Mouse (Mus musculus) MEL (cell line): ENCODE measurements around the gene 0610010K14Rik. TPM values are rescaled to one million over a fixed set of nuclear protein-coding genes. Genes with fewer than 3 reads are reported as not detected.

Experiments used
- DNase-seq: peaks from one replicate; pipeline ENCODE4 v3.0.0; 2011; ENCODE audit warnings: low read depth, low spot score
- H3K27ac ChIP-seq: 2 replicates; pipeline ENCODE4 v1.5.1; 2012; ENCODE audit warnings: low read depth, mild to moderate bottlenecking, control low read depth, low read length, moderate library complexity; ENCODE audit not compliant: control insufficient read depth
- H3K27me3 ChIP-seq, 2 experiments: fragments of 150-350 bp in 1 of 2; sonication (generic) in 1 of 2; 2 replicates each; pipeline ENCODE4 v1.6.1; 2012; ENCODE audit warnings: low read length in 2 of 2, mild to moderate bottlenecking in 2 of 2, improper control_type of control experiment in 1 of 2, moderate library complexity in 1 of 2; ENCODE audit not compliant: insufficient read depth in 2 of 2, control insufficient read depth in 1 of 2
- H3K36me3 ChIP-seq, 2 experiments: 2 replicates each; pipeline ENCODE4 v1.6.1; 2012 to 2014; ENCODE audit warnings: low read length in 2 of 2, improper control_type of control experiment in 1 of 2, inconsistent platforms in 1 of 2, mild to moderate bottlenecking in 1 of 2; ENCODE audit not compliant: insufficient read depth in 2 of 2, control insufficient read depth in 1 of 2
- H3K4me1 ChIP-seq, 2 experiments: fragments of 150-350 bp in 1 of 2; sonication (generic) in 1 of 2; 2 replicates each; pipeline ENCODE4 v1.6.1; 2012; ENCODE audit warnings: low read length in 2 of 2, improper control_type of control experiment in 1 of 2, mild to moderate bottlenecking in 1 of 2; ENCODE audit not compliant: insufficient read depth in 2 of 2, control insufficient read depth in 1 of 2
- H3K4me3 ChIP-seq, 2 experiments: fragments of 150-350 bp in 1 of 2; sonication (generic) in 1 of 2; 2 replicates each; pipeline ENCODE4 v1.5.1; 2012; ENCODE audit warnings: low read depth in 2 of 2, low read length in 2 of 2, mild to moderate bottlenecking in 2 of 2, moderate library complexity in 2 of 2, control low read depth in 1 of 2, improper control_type of control experiment in 1 of 2; ENCODE audit not compliant: control insufficient read depth in 1 of 2, insufficient read depth in 1 of 2
- H3K79me2 ChIP-seq: 2 replicates; pipeline ENCODE4 v1.6.1; 2012; ENCODE audit warnings: mild to moderate bottlenecking, low read length, moderate library complexity; ENCODE audit not compliant: control insufficient read depth, poor library complexity, insufficient read depth
- H3K9ac ChIP-seq: 2 replicates; pipeline ENCODE4 v1.6.1; 2012; ENCODE audit warnings: low read depth, mild to moderate bottlenecking, control low read depth, low read length, moderate library complexity; ENCODE audit not compliant: control insufficient read depth, poor library complexity, severe bottlenecking
- H3K9me3 ChIP-seq: fragments of 150-350 bp; sonication (generic); replicated peaks from 2 replicates; pipeline ENCODE4 v1.6.1; 2012; ENCODE audit warnings: mild to moderate bottlenecking, low read length, improper control_type of control experiment, moderate library complexity; ENCODE audit not compliant: insufficient read depth
- BHLHE40 ChIP-seq: IDR thresholded peaks from 2 replicates; pipeline ENCODE4 v1.6.1; 2012; ENCODE audit warnings: low read depth, mild to moderate bottlenecking, inconsistent platforms, low read length, improper control_type of control experiment, borderline replicate concordance
- CHD2 ChIP-seq: IDR thresholded peaks from 2 replicates; pipeline ENCODE4 v1.6.1; 2011; ENCODE audit warnings: low read length, improper control_type of control experiment
- CTCF ChIP-seq, 3 experiments: IDR thresholded peaks in 2 of 3; conservative IDR thresholded peaks in 1 of 3; 2 replicates each; pipeline ENCODE4 v1.5.1; 2011 to 2012; ENCODE audit warnings: low read length in 3 of 3, low read depth in 2 of 3, mild to moderate bottlenecking in 2 of 3, improper control_type of control experiment in 1 of 3, inconsistent platforms in 1 of 3, mixed read lengths in 1 of 3, moderate library complexity in 1 of 3; ENCODE audit not compliant: control insufficient read depth in 1 of 3, insufficient read depth in 1 of 3, poor library complexity in 1 of 3, severe bottlenecking in 1 of 3
- ELF1 ChIP-seq: IDR thresholded peaks from 2 replicates; pipeline ENCODE4 v1.6.1; 2014; ENCODE audit warnings: low read depth, mild to moderate bottlenecking, inconsistent platforms, low read length, improper control_type of control experiment, moderate library complexity
- EP300 ChIP-seq, 2 experiments: IDR thresholded peaks; 2 replicates each; pipeline ENCODE4 v1.6.1; 2011; ENCODE audit warnings: improper control_type of control experiment in 2 of 2, low read length in 2 of 2, low read depth in 1 of 2, mild to moderate bottlenecking in 1 of 2
- ETS1 ChIP-seq: IDR thresholded peaks from 2 replicates; pipeline ENCODE4 v1.6.1; 2012; ENCODE audit warnings: low read depth, mild to moderate bottlenecking, inconsistent platforms, low read length, improper control_type of control experiment, moderate library complexity
- GABPA ChIP-seq: IDR thresholded peaks from 2 replicates; pipeline ENCODE4 v1.6.1; 2012; ENCODE audit warnings: low read depth, mild to moderate bottlenecking, inconsistent platforms, low read length, improper control_type of control experiment, moderate library complexity
- GATA1 ChIP-seq: IDR thresholded peaks from 2 replicates; pipeline ENCODE4 v1.6.1; 2011; ENCODE audit warnings: low read depth, low read length, improper control_type of control experiment
- HCFC1 ChIP-seq: IDR thresholded peaks from 2 replicates; pipeline ENCODE4 v1.6.1; 2012; ENCODE audit warnings: low read depth, mild to moderate bottlenecking, inconsistent platforms, low read length, improper control_type of control experiment, moderate library complexity
- JUND ChIP-seq: IDR thresholded peaks from 2 replicates; pipeline ENCODE4 v1.6.1; 2011; ENCODE audit warnings: low read depth, mild to moderate bottlenecking, improper control_type of control experiment, low read length
- MAFK ChIP-seq: IDR thresholded peaks from 2 replicates; pipeline ENCODE4 v1.6.1; 2011; ENCODE audit warnings: low read depth, mild to moderate bottlenecking, low read length, improper control_type of control experiment, borderline replicate concordance
- MAX ChIP-seq: IDR thresholded peaks from 2 replicates; pipeline ENCODE4 v1.6.1; 2011; ENCODE audit warnings: low read length, improper control_type of control experiment
- MAZ ChIP-seq: IDR thresholded peaks from 2 replicates; pipeline ENCODE4 v1.6.1; 2012; ENCODE audit warnings: low read depth, mild to moderate bottlenecking, inconsistent platforms, low read length, improper control_type of control experiment
- MEF2A ChIP-seq: IDR thresholded peaks from 2 replicates; pipeline ENCODE4 v1.6.1; 2014; ENCODE audit warnings: low read depth, mild to moderate bottlenecking, inconsistent platforms, low read length, improper control_type of control experiment; ENCODE audit not compliant: poor library complexity, insufficient replicate concordance, severe bottlenecking; ENCODE audit errors: extremely low read depth
- MXI1 ChIP-seq: IDR thresholded peaks from 2 replicates; pipeline ENCODE4 v1.6.1; 2011; ENCODE audit warnings: mild to moderate bottlenecking, low read depth, low read length, improper control_type of control experiment
- MYC ChIP-seq: IDR thresholded peaks from 2 replicates; pipeline ENCODE4 v1.6.1; 2011; ENCODE audit warnings: low read depth, mild to moderate bottlenecking, low read length, improper control_type of control experiment, moderate library complexity
- NELFE ChIP-seq: IDR thresholded peaks from 2 replicates; pipeline ENCODE4 v1.6.1; 2011; ENCODE audit warnings: low read depth, low read length, improper control_type of control experiment
- POLR2A ChIP-seq, 2 experiments: IDR thresholded peaks; 2 replicates each; pipeline ENCODE4 v1.6.1; 2011 to 2012; ENCODE audit warnings: low read length in 2 of 2, mild to moderate bottlenecking in 2 of 2, control low read depth in 1 of 2, improper control_type of control experiment in 1 of 2, low read depth in 1 of 2, moderate library complexity in 1 of 2; ENCODE audit not compliant: control insufficient read depth in 1 of 2, insufficient read depth in 1 of 2, poor library complexity in 1 of 2
- POLR2AphosphoS2 ChIP-seq: IDR thresholded peaks from 2 replicates; pipeline ENCODE4 v1.6.1; 2011; ENCODE audit warnings: low read length, improper control_type of control experiment
- POLR2AphosphoS5 ChIP-seq: IDR thresholded peaks from 2 replicates; pipeline ENCODE4 v1.6.1; 2012; ENCODE audit warnings: low read depth, borderline replicate concordance, mild to moderate bottlenecking, inconsistent platforms, low read length, moderate library complexity, mixed read lengths
- RAD21 ChIP-seq: IDR thresholded peaks from 2 replicates; pipeline ENCODE4 v1.6.1; 2011; ENCODE audit warnings: mild to moderate bottlenecking, low read depth, low read length, improper control_type of control experiment
- RCOR1 ChIP-seq: IDR thresholded peaks from 2 replicates; pipeline ENCODE4 v1.6.1; 2012; ENCODE audit warnings: low read depth, mild to moderate bottlenecking, inconsistent platforms, low read length, improper control_type of control experiment
- SIN3A ChIP-seq: IDR thresholded peaks from 2 replicates; pipeline ENCODE4 v1.6.1; 2012; ENCODE audit warnings: low read length, improper control_type of control experiment, inconsistent platforms
- UBTF ChIP-seq: IDR thresholded peaks from 2 replicates; pipeline ENCODE4 v1.6.1; 2012; ENCODE audit warnings: low read depth, mild to moderate bottlenecking, inconsistent platforms, low read length, improper control_type of control experiment, moderate library complexity, borderline replicate concordance; ENCODE audit not compliant: insufficient read depth
- USF1 ChIP-seq: IDR thresholded peaks from 2 replicates; pipeline ENCODE4 v1.6.1; 2014; ENCODE audit warnings: low read depth, mild to moderate bottlenecking, inconsistent platforms, low read length, improper control_type of control experiment, moderate library complexity
- ZKSCAN1 ChIP-seq: IDR thresholded peaks from 2 replicates; pipeline ENCODE4 v1.6.1; 2012; ENCODE audit warnings: low read depth, mild to moderate bottlenecking, inconsistent platforms, low read length, improper control_type of control experiment, moderate library complexity
- ZMIZ1 ChIP-seq: IDR thresholded peaks from 2 replicates; pipeline ENCODE4 v1.6.1; 2012; ENCODE audit warnings: low read depth, mild to moderate bottlenecking, inconsistent platforms, low read length, improper control_type of control experiment, moderate library complexity
- ZNF384 ChIP-seq: IDR thresholded peaks from 2 replicates; pipeline ENCODE4 v1.6.1; 2012; ENCODE audit warnings: low read depth, mild to moderate bottlenecking, inconsistent platforms, low read length, improper control_type of control experiment
- polyA plus RNA-seq, 2 experiments: library from polyadenylated mRNA; stranded (reverse) in 1 of 2; unstranded in 1 of 2; fragments of >175 nt in 1 of 2; fragments of >200 nt in 1 of 2; gene quantifications; 2 replicates each; pipeline versions ENCODE4 v1.2.1 to v1.2.4; 2012; ENCODE audit warnings: low replicate concordance in 2 of 2, low read depth in 1 of 2; ENCODE audit not compliant: insufficient read length in 2 of 2, insufficient read depth in 1 of 2, missing spikeins in 1 of 2
- total RNA-seq: library from RNA; depleted of rRNA; stranded (reverse); fragments of 300-350 nt; gene quantifications from 2 replicates; pipeline ENCODE4 v1.2.3, GENCODE M21; 2012

Gene 0610010K14Rik
- total and polyA plus RNA-seq, 3 experiments: 60.4 to 189 TPM; not detected in 1

DNA sequence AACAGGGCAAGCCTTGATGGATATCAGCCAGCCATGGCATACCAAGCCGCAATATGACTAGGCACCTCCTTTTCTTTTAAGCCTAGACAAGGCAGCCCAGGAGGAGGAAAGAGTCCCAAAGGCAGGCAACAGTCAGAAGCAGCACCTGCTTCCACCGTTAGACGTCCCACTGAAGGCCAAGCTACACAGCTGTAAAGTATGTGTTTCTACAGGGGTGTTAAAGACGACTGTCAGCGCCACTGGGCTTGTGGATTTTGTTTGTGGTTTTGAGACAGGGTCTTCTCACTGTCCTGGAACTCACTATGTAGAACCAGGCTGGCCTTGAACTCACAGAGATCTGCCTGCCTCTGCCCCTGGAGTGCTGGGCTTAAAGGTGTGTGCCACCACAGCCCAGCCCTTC, 48.0 kb upstream of the 0610010K14Rik start:
- Histone ChIP-seq H3K4me3 (no peak overlapping the region), H3K79me2 (no peaks in the 10 kb centered on the region), H3K9me3 (no peaks in the 10 kb centered on the region), H3K27me3 (peaks cover 12 to 13% of the 10 kb centered on the region in 2 experiments), H3K4me1 (no peaks in the 10 kb centered on the region), H3K9ac (no peak overlapping the region), H3K27ac (no peak overlapping the region)
- DNase-seq: no peak
- TF ChIP-seq MAFK (no peak), CHD2 (no peak), ZMIZ1 (no peak), NELFE (no peak), EP300 (IDR thresholded peaks at IDR 0.05; ENCODE audit: low read depth in 1 of 2, low read length in 2 of 2) (no peak), ETS1 (no peak), POLR2AphosphoS2 (no peak), POLR2A (IDR thresholded peaks at IDR 0.05; ENCODE audit: control insufficient read depth in 1 of 2, insufficient read depth in 1 of 2, low read depth in 1 of 2, low read length in 2 of 2, poor library complexity in 1 of 2) (no peak), MAX (no peak), ZKSCAN1 (no peak), JUND (no peak), MYC (no peak), CTCF (IDR thresholded peaks at IDR 0.05 in 2 of 3, conservative IDR thresholded peaks at IDR 0.05 in 1 of 3; ENCODE audit: control insufficient read depth in 1 of 3, insufficient read depth in 1 of 3, low read depth in 2 of 3, low read length in 3 of 3, poor library complexity in 1 of 3, severe bottlenecking in 1 of 3) (no peak), SIN3A (no peak), MXI1 (no peak), ELF1 (no peak)
- TF ChIP-seq, all 39 proteins: peak for 0
- no peaks in the 10 kb centered on the region for H3K36me3 ChIP-seq

DNA sequence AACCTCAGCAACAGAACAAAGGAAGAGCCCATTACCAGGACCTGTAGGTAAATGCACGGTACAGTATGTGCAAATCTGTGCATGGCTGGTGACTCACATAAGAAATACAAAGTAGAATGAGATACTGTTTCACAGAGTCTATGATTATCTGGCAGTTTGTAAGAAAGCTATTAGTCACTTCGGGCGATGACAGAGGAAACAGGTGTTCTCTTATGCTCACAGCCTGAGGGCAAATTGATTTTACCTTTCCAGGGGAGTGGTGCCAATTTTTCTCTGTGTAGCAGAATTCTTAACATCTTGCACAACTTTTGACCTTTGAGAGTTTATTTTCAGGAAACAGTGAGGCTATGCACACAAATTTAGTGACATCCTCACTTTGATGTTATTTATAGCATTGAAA, 47.0 kb upstream of the 0610010K14Rik start:
- DNase-seq: no peak
- H3K36me3 ChIP-seq: no peaks in the 10 kb centered on the region
- no peak overlapping the region for H3K4me3 ChIP-seq
- H3K27me3 ChIP-seq: peaks cover 12 to 13% of the 10 kb centered on the region in 2 experiments
- H3K4me1 ChIP-seq: peaks cover 0 to 3% of the 10 kb centered on the region in 2 experiments; a peak in 1 of 4 replicates
- H3K9ac ChIP-seq: no peak overlapping the region
- no peaks in the 10 kb centered on the region for H3K79me2 ChIP-seq
- no peaks in the 10 kb centered on the region for H3K9me3 ChIP-seq
- no peak for TF ChIP-seq ZNF384
- no peak for TF ChIP-seq POLR2AphosphoS2
- no peak for TF ChIP-seq HCFC1
- no peak for TF ChIP-seq MXI1
- no peak for TF ChIP-seq UBTF
- no peak for TF ChIP-seq GATA1
- TF ChIP-seq MEF2A: no peak
- no peak for TF ChIP-seq MAZ
- no peak for TF ChIP-seq GABPA
- no peak for TF ChIP-seq BHLHE40
- no peak for TF ChIP-seq USF1
- TF ChIP-seq RCOR1: no peak
- TF ChIP-seq RAD21: no peak
- no peak for TF ChIP-seq CHD2
- no peak for TF ChIP-seq POLR2AphosphoS5
- H3K27ac ChIP-seq: no peak overlapping the region
